In the genomic region with DNA sequence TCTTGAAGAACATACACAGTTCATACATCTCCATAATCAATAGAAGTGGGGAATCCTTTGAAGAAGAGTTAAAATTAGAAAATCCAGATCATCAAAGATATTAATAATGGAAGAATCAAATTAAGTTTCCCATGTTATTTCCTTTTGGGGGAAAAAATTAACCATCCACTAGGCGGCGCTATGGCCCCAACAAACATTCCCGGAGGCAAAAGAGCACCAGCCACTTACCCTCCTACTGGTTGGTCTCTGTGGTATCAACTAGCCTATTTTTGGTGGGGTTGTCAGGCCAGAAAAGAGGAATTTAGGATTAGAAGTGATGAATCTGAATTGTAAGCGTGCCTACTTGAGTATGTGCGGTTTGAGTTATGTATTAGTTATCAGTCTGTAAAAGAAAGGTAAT, we compare ENCODE assay signal across 10 mouse cellular contexts. TPM values are rescaled to one million over a fixed set of nuclear protein-coding genes. Genes with fewer than 3 reads are reported as not detected.
DNase-seq lines count a peak whose midpoint lies in the region; ATAC-seq and TF ChIP-seq lines count a peak whose summit lies in the region.
"Had no signal": no experiment of that assay in that cellular context is flagged by ENCODE, and none has a peak within 500 bp of the region (broad histone marks: within the 10 kb centered on the region; RNA-seq: fewer than 3 reads in every experiment).

No protein-coding gene starts in this region.

- peak; percentile 45 to 86 for DNase-seq in adrenal gland, adult (ENCODE audit: inconsistent age in 2 of 2, low spot score in 1 of 2)
- no peak for DNase-seq in adrenal gland, adult 8-10 months
- peak in 1 of 2 experiments; percentile 54 for DNase-seq in left cerebral cortex, adult 2 months (ENCODE audit: extremely low spot score in 1 of 2, low spot score in 2 of 2)
- no peak for DNase-seq in left cerebral cortex, postnatal 36 days (ENCODE audit: low spot score in 2 of 2)
- DNase-seq in ZHBTc4 (ENCODE audit: low read depth, low spot score) = peak; percentile 71
- DNase-seq in embryonic facial prominence, embryonic 11.5 days (ENCODE audit: low spot score) = peak; percentile 74
- DNase-seq in limb, embryonic 14.5 days (ENCODE audit: low spot score) = peak; percentile 34

- no peak for ATAC-seq in embryonic facial prominence, embryonic 11.5 days (replicated peaks; ENCODE audit: insufficient number of reproducible peaks, low FRiP score, low TSS enrichment, low read depth)
- no peak for ATAC-seq in limb, embryonic 14.5 days (ENCODE audit: low FRiP score, low read depth)

- H3K9ac ChIP-seq in embryonic facial prominence, embryonic 11.5 days (replicated peaks; ENCODE audit: low read length) = no peak overlapping the region
- no peak overlapping the region for H3K9ac ChIP-seq in limb, embryonic 14.5 days (ENCODE audit: low read depth, low read length, severe bottlenecking)
- H3K9ac ChIP-seq: heart, embryonic 15.5 days had no signal

- H3K27me3 ChIP-seq in embryonic facial prominence, embryonic 11.5 days (ENCODE audit: control insufficient read depth, insufficient read depth, low read length) = no peaks in the 10 kb centered on the region
- H3K27me3 ChIP-seq in limb, embryonic 14.5 days (ENCODE audit: control insufficient read depth, insufficient read depth, low read length) = no peaks in the 10 kb centered on the region
- H3K27me3 ChIP-seq in small intestine, adult 2 months (ENCODE audit: control insufficient read depth, insufficient read depth, low read length) = no peaks in the 10 kb centered on the region
- H3K27me3 ChIP-seq: heart, embryonic 15.5 days had no signal

- 36% methylated on average over 5 of the region's 5 CpGs for WGBS in embryonic facial prominence, embryonic 11.5 days
- 41% methylated on average over 5 of the region's 5 CpGs for WGBS in limb, embryonic 14.5 days
- 37% methylated on average over 5 of the region's 5 CpGs for WGBS in small intestine, adult 2 months

- no peaks in the 10 kb centered on the region for H3K9me3 ChIP-seq in embryonic facial prominence, embryonic 11.5 days (replicated peaks; ENCODE audit: control insufficient read depth, low read length)
- no peaks in the 10 kb centered on the region for H3K9me3 ChIP-seq in limb, embryonic 14.5 days (ENCODE audit: control insufficient read depth, low read length)
- H3K9me3 ChIP-seq: heart, embryonic 15.5 days had no signal

- TF ChIP-seq POLR2A in limb, embryonic 14.5 days (IDR thresholded peaks at IDR 0.05; ENCODE audit: borderline replicate concordance, extremely low read depth, insufficient read depth, insufficient read length) = no peak
- TF ChIP-seq POLR2A in small intestine, adult 2 months (IDR thresholded peaks at IDR 0.05; ENCODE audit: low read depth, low read length) = no peak

- no peaks in the 10 kb centered on the region for H3K4me1 ChIP-seq in embryonic facial prominence, embryonic 11.5 days (ENCODE audit: control insufficient read depth, insufficient read depth, low read length)
- no peaks in the 10 kb centered on the region for H3K4me1 ChIP-seq in limb, embryonic 14.5 days (ENCODE audit: control insufficient read depth, insufficient read depth, low read length)
- no peaks in the 10 kb centered on the region; the same call in 1 of the 2 replicates for H3K4me1 ChIP-seq in small intestine, adult 2 months (ENCODE audit: control insufficient read depth, insufficient read depth, insufficient read length, low read length)

- intact Hi-C loops in left cerebral cortex, adult 2 months (cut with DNase I) = loop anchor here (2.0 to 5.0 kb wide), 3 partner anchors 91 to 232 kb away; a partner anchor contains a TSS
- intact Hi-C loops in left cerebral cortex, postnatal 36 days (cut with DNase I) = loop anchor here (2.0 to 10.0 kb wide), 2 partner anchors 91 to 175 kb away; a partner anchor contains a TSS

- H3K36me3 ChIP-seq in embryonic facial prominence, embryonic 11.5 days (replicated peaks; ENCODE audit: control insufficient read depth, insufficient read depth, low read depth, low read length) = no peaks in the 10 kb centered on the region; the same call in none of the 2 replicates
- H3K36me3 ChIP-seq in limb, embryonic 14.5 days (ENCODE audit: control insufficient read depth, insufficient read depth, low read length) = peaks cover 51% of the 10 kb centered on the region
- H3K36me3 ChIP-seq in small intestine, adult 2 months (ENCODE audit: control insufficient read depth, insufficient read depth, low read length) = peaks cover 33% of the 10 kb centered on the region

- no peak overlapping the region for H3K4me3 ChIP-seq in left cerebral cortex, adult 2 months
- H3K4me3 ChIP-seq in embryonic facial prominence, embryonic 11.5 days (ENCODE audit: low read depth, low read length) = no peak overlapping the region
- no peak overlapping the region for H3K4me3 ChIP-seq in limb, embryonic 14.5 days (replicated peaks; ENCODE audit: low read length)
- H3K4me3 ChIP-seq in small intestine, adult 2 months (ENCODE audit: low read depth, low read length) = no peak overlapping the region
- H3K4me3 ChIP-seq: heart, embryonic 15.5 days; myocyte had no signal

- no peak overlapping the region for H3K4me2 ChIP-seq in embryonic facial prominence, embryonic 11.5 days (ENCODE audit: low read depth, low read length)
- H3K4me2 ChIP-seq in limb, embryonic 14.5 days (replicated peaks; ENCODE audit: low read depth, low read length, severe bottlenecking) = no peak overlapping the region
- H3K4me2 ChIP-seq: heart, embryonic 15.5 days had no signal

- H3K27ac ChIP-seq in left cerebral cortex, adult 2 months = no peak overlapping the region
- H3K27ac ChIP-seq in embryonic facial prominence, embryonic 11.5 days (replicated peaks; ENCODE audit: low read depth, low read length) = no peak overlapping the region
- H3K27ac ChIP-seq in limb, embryonic 14.5 days (replicated peaks; ENCODE audit: low read depth, low read length) = no peak overlapping the region
- no peak overlapping the region for H3K27ac ChIP-seq in small intestine, adult 2 months (ENCODE audit: insufficient read depth, low read depth, low read length)
- H3K27ac ChIP-seq: heart, embryonic 15.5 days had no signal

- peak; percentile 82 for TF ChIP-seq CTCF in left cerebral cortex, adult 2 months (IDR thresholded peaks at IDR 0.05)
- TF ChIP-seq CTCF in small intestine, adult 2 months (IDR thresholded peaks at IDR 0.05; ENCODE audit: extremely low read depth, insufficient read length, insufficient replicate concordance, low read depth, low read length) = peak; percentile 88; the same call in 1 of the 2 replicates

RNA-seq across cellular contexts. Expression of a gene that starts 41.6 kb away (rescaled TPM):
- total RNA-seq in adrenal gland, adult 8-10 months (2022) = 10 to 100 TPM; 17.7 to 25.4 (median 18.6) TPM
- 10 to 100 TPM; 18.3 to 18.5 TPM for total RNA-seq in left cerebral cortex, adult 2 months (2021)
- total RNA-seq in left cerebral cortex, postnatal 36 days (2021) = 10 to 100 TPM; 17.7 to 19.6 TPM
- 13.4 and 15.5 TPM in 2 replicates for polyA plus RNA-seq in embryonic facial prominence, embryonic 11.5 days (2014; fragmentation: Nextera tagmentation; extraction: Ambion mirVana)
- 13.7 and 17.9 TPM in 2 replicates for polyA plus RNA-seq in limb, embryonic 14.5 days (2012; rRNA removed)
- 11.0 and 12.1 TPM in 2 replicates for polyA plus RNA-seq in limb, embryonic 14.5 days (2014; fragmentation: Nextera tagmentation; extraction: Ambion mirVana)
- polyA plus RNA-seq in small intestine, adult 2 months (2012; rRNA removed) = 2.2 and 3.5 TPM in 2 replicates

RNA-seq across cellular contexts. Expression of a gene that starts 48.3 kb away (rescaled TPM):
- total RNA-seq in adrenal gland, adult 8-10 months (2022) = 10 to 100 TPM; 20.0 to 25.0 (median 23.5) TPM
- total RNA-seq in left cerebral cortex, adult 2 months (2021) = 10 to 100 TPM; 15.5 to 16.2 TPM
- total RNA-seq in left cerebral cortex, postnatal 36 days (2021) = 10 to 100 TPM; 14.4 to 16.4 TPM
- polyA plus RNA-seq in embryonic facial prominence, embryonic 11.5 days (2014; fragmentation: Nextera tagmentation; extraction: Ambion mirVana) = 10.7 and 10.9 TPM in 2 replicates
- 11.4 and 13.6 TPM in 2 replicates for polyA plus RNA-seq in limb, embryonic 14.5 days (2012; rRNA removed)
- polyA plus RNA-seq in limb, embryonic 14.5 days (2014; fragmentation: Nextera tagmentation; extraction: Ambion mirVana) = 8.7 and 10.5 TPM in 2 replicates
- 2.8 and 7.3 TPM in 2 replicates for polyA plus RNA-seq in small intestine, adult 2 months (2012; rRNA removed)

Comparison
In these comparisons a context has a peak if more than half of its experiments do, and no peak if none do; other contexts are left out.
1. DNase-seq: peak in adrenal gland, adult (2 of 2), ZHBTc4 (single experiment), embryonic facial prominence, embryonic 11.5 days (single experiment) and limb, embryonic 14.5 days (single experiment); none in adrenal gland, adult 8-10 months (single experiment) and left cerebral cortex, postnatal 36 days (0 of 2).